Mouse (Mus musculus): ENCODE measurements around the gene Asrgl1.
"Not testable (repeated sequence)": the region's sequence is repeated elsewhere in the genome, so short reads cannot be mapped to it uniquely, and the experiment has no call there.

Asrgl1 gene

DNA sequence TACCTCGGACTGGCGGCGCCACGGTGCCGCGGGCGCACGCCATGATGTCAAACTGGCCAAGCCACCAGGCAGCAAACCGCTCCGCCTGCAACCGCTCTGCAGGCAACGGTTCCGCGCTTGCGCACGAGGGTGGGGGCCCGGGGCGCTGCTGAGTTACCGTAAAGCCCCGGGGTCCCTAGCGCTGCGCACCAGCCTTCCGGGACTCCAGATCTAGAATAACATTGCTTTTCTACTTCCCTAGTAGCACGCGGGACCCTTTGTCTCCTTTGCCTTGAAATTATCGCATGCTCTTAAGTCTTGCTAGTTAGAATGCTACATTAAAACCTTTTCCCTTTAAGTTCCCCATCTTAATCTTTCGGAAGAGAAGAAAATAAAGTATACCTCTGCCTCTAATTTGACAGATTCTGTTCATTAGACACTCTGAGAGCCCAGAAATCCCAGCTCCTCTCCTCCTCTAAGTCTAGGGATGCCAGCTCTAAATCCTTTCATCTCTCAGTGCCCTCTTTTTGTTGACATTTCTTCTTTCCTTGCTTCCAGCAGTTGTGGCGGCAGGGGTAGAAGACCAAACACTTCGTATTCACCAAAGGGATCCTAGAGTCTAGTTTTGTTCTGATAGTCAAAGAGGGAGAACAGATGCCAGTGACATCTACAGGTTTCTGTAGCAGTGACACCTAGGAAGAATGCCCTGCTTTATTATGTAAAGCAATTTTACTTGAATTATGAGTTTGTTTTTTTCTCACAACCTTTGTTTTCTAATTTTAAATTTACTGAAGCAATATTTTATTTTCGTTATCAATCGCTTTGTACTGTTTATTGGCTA lies at the start of gene Asrgl1:
TSS of gene Asrgl1 (minus strand) at position 125 of the 820 bp plus-strand sequence.
- peak; percentile 96 for DNase-seq (ENCODE audit: low read depth)

- peak; percentile 52 for DNase-seq (ENCODE audit: low read depth)
Measured at GRCm38 (mm10) chr19:9146214-9146613, 10.8 kb upstream of the Asrgl1 start.

- DNase-seq (ENCODE audit: low read depth): no peak
Measured at GRCm38 (mm10) chr19:9143639-9144125, 8.2 kb upstream of the Asrgl1 start.

- DNase-seq (ENCODE audit: low read depth): no peak
Measured at GRCm38 (mm10) chr19:9143230-9143629, 7.8 kb upstream of the Asrgl1 start.

- DNase-seq (ENCODE audit: low read depth): not testable (repeated sequence)
Measured at GRCm38 (mm10) chr19:9140361-9140760, 4.9 kb upstream of the Asrgl1 start.

DNA sequence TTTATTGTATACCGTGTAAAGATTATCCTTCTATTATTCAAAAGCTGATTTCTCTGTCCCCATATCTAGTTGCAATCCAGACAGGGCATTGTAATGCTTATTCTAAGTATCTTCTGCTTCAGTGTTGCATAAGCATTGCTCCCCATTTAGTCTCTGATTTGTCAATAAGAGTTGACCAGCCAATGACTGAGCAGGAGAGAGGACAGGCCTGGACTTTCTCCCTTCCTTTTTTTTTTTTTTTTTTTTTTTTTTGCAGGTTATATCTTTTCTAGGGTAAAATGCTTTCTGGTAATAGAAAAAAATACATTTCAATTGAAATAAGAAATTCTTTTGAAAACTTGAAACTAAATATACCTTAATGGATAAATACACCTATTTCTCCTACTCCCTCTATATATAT lies 1.7 kb upstream of the Asrgl1 start:
- DNase-seq (ENCODE audit: low read depth): no peak

GRCm38 (mm10) chr19:9134746-9135511 lies 507 bp downstream of the Asrgl1 start:
- DNase-seq (ENCODE audit: low read depth): peak; percentile 47

- DNase-seq (ENCODE audit: low read depth): peak; percentile 55
Measured at GRCm38 (mm10) chr19:9129996-9130395, 5.4 kb downstream of the Asrgl1 start.

DNA sequence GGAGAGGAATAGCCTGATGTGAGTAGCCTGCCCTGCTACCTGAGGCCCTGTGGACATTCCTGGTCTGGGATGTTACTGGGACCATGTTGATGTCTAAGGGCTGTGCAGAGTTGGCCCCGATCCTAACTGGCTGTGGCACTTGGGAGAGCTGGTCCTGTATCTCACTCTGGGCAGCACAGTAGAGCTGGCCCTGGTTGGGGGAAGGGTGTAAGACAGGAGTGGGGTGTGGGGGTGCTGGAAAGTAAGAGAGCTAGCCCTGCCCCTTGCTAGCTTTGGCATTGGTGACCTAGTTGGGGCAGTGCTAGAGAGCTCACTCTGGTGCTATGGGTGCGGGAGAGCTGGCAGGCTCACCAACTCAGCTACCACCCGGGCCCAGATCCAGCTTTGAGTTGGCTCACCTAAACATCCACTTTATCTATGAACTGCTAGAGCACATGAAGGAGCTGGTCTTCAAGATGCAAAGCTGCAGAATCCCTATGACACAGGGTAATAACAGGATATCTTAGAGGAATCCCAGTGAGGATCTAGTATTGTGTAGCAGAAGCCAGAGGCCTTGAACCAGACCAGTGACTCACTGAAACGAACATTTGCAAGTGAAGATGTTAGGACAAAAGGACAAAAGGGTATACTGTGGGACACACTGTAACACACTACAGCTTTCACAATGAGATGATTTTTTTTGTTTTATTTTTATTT lies 6.8 kb downstream of the Asrgl1 start:
- DNase-seq (ENCODE audit: low read depth): no peak

- DNase-seq (ENCODE audit: low read depth): not testable (repeated sequence)
Measured at GRCm38 (mm10) chr19:9123986-9124385, 11.4 kb downstream of the Asrgl1 start.

GRCm38 (mm10) chr19:9122390-9122789 lies 13.0 kb downstream of the Asrgl1 start:
- no peak for DNase-seq (ENCODE audit: low read depth)

- DNase-seq (ENCODE audit: low read depth): no peak
Measured at GRCm38 (mm10) chr19:9119655-9120425, 15.6 kb downstream of the Asrgl1 start.

- no peak for DNase-seq (ENCODE audit: low read depth)
Measured at GRCm38 (mm10) chr19:9117275-9117674, 18.2 kb downstream of the Asrgl1 start.

DNA sequence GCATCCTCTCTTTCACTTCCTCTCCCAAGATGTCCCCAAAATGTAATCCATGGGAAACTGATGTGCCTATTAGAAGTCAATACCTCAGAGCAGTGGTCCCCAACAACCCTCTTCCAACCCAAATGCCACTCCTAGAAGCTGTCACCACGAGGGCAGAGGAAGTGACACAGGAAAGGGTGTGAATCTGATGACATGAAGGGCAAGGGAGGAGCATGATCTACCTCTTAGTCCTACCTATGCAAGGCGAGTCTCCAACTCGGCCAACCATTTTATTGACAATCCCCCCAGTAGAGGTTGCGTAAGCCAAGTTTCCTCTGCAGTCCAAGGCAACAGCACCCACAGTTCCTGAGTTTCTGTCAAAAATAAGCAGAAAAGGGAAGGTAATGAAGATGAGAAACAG lies 19.2 kb downstream of the Asrgl1 start:
- no peak for DNase-seq (ENCODE audit: low read depth)

GRCm38 (mm10) chr19:9112043-9112442 lies 23.4 kb downstream of the Asrgl1 start:
- no peak for DNase-seq (ENCODE audit: low read depth)

DNA sequence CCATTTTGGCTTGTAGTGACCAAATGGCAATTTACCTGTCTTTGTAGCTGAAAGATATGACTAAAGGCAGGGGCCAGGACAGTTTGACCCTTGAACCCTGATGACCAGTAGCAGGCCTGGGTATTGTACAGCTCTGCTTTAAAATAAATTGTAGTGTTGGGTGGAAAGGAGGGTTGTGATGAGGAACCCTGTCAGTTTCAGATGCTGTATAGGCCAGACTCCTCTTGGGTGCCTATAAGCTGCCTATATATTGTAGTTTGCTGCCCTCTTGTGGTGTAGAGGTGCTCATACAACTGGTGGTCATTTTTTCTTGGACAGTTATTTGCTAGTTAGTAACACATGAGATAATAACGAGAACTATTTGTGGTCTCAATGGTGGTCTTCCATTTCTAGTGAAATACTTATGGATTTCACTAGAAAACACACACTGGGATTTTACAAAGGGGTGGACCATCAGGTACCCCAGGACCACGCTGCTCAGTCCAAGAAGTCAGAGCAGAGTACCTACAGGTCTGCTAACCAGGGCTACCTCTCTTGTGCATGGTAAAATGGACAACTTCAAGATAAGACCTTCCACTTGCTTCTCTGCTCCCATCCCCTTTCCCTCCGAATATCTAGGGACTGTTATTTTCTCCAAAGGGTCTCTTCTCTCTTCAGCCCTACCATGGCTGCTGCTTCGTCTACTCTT lies 25.1 kb downstream of the Asrgl1 start:
- peak; percentile 89 for DNase-seq (ENCODE audit: low read depth)

GRCm38 (mm10) chr19:9108536-9108935 lies 26.9 kb downstream of the Asrgl1 start:
- DNase-seq (ENCODE audit: low read depth): peak; percentile 55

DNA sequence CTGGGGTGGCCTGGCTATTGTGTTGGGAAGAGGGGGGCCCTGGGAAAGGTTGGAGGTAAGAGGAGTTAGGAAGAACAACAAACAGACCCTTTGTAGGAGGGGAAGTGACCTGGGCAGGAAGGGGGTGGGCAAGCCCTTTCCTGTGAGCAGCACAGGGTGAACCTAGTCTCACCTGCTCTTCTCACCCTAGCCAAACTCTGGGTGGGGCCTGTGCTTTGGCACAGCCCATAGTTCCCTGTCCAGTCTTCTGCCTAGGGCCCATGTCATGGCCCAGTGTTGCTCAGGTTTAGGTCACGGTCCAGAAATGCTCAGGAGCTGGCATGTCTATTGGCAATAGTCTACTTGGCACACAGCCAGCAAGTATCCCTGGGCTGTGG lies 28.1 kb downstream of the Asrgl1 start:
- DNase-seq (ENCODE audit: low read depth): peak; percentile 28

GRCm38 (mm10) chr19:9106751-9107378 lies 28.6 kb downstream of the Asrgl1 start:
- peak; percentile 75 for DNase-seq (ENCODE audit: low read depth)

DNA sequence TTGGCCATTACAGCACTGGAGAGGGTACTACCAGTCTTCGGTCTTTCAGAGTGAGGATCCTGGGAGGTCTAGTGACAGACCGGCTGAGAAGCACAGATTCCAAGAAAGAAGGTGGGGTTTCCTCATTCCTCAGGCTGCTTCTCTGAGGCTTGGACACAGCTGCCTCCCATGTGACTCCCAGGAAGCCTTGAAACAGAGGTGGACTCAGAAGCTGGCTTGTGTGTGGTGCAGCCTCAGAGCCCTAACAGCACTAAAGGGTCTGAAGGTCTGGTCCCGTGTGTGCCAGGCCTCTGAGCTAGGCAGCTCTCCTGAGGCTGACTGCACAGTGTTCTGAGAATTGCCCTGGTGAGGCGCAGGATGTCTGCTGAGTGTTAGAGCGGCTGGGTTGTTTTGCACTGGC lies 29.3 kb downstream of the Asrgl1 start:
- peak; percentile 71 for DNase-seq (ENCODE audit: low read depth)
